Mouse (Mus musculus): ENCODE data around the gene Nkd2. TPM values are rescaled to one million over a fixed set of nuclear protein-coding genes. Genes with fewer than 3 reads are reported as not detected.
A peak's percentile ranks its signal among the peaks of the same experiment; 100 is the strongest.

Gene Nkd2
- polyA plus RNA-seq, 1 experiment from 2014 or later = 3.4 TPM

GRCm38 (mm10) chr13:73839137-73839548 is 8.3 kb downstream of the Nkd2 start:
- no peaks in the 10 kb centered on the region for H3K9me3 ChIP-seq (replicated peaks)
- H3K27me3 ChIP-seq = no peaks in the 10 kb centered on the region
- no peak overlapping the region for H3K4me2 ChIP-seq
- no peak for ATAC-seq
- H3K27ac ChIP-seq = no peak overlapping the region
- WGBS = 65% methylated on average over 11 of the region's 11 CpGs
- no peak overlapping the region for H3K4me3 ChIP-seq
- no peaks in the 10 kb centered on the region for H3K36me3 ChIP-seq (ENCODE audit: poor library complexity, severe bottlenecking)
- no peak overlapping the region for H3K9ac ChIP-seq
- no peaks in the 10 kb centered on the region for H3K4me1 ChIP-seq

- 80% methylated on average over 8 of the region's 8 CpGs for WGBS
- Histone ChIP-seq H3K36me3 (ENCODE audit: poor library complexity, severe bottlenecking) (no peaks in the 10 kb centered on the region), H3K9me3 (replicated peaks) (no peaks in the 10 kb centered on the region), H3K27me3 (no peaks in the 10 kb centered on the region), H3K4me3 (no peak overlapping the region), H3K4me2 (no peak overlapping the region), H3K27ac (no peak overlapping the region), H3K9ac (no peak overlapping the region), H3K4me1 (no peaks in the 10 kb centered on the region)
- ATAC-seq = no peak
Measured at GRCm38 (mm10) chr13:73837708-73838107, 9.7 kb downstream of the Nkd2 start.

GRCm38 (mm10) chr13:73836491-73836890 is 10.9 kb downstream of the Nkd2 start:
- no peak for ATAC-seq
- H3K27ac ChIP-seq = no peak overlapping the region; the same call in 1 of the 2 replicates
- H3K27me3 ChIP-seq = no peaks in the 10 kb centered on the region
- no peak overlapping the region for H3K9ac ChIP-seq
- H3K9me3 ChIP-seq (replicated peaks) = no peaks in the 10 kb centered on the region
- no peak overlapping the region for H3K4me2 ChIP-seq
- H3K4me3 ChIP-seq = no peak overlapping the region
- WGBS = 83% methylated on average over 6 of the region's 6 CpGs
- H3K4me1 ChIP-seq = no peaks in the 10 kb centered on the region
- no peaks in the 10 kb centered on the region for H3K36me3 ChIP-seq (ENCODE audit: poor library complexity, severe bottlenecking)

GRCm38 (mm10) chr13:73835791-73836190 is 11.6 kb downstream of the Nkd2 start:
- Histone ChIP-seq H3K4me2 (no peak overlapping the region), H3K9me3 (replicated peaks) (no peaks in the 10 kb centered on the region), H3K4me1 (no peaks in the 10 kb centered on the region), H3K4me3 (no peak overlapping the region), H3K27me3 (no peaks in the 10 kb centered on the region), H3K27ac (no peak overlapping the region), H3K9ac (no peak overlapping the region), H3K36me3 (ENCODE audit: poor library complexity, severe bottlenecking) (no peaks in the 10 kb centered on the region)
- no peak for ATAC-seq
- 67% methylated on average over 4 of the region's 4 CpGs for WGBS

- Histone ChIP-seq H3K9me3 (replicated peaks) (no peaks in the 10 kb centered on the region), H3K27me3 (no peaks in the 10 kb centered on the region), H3K4me2 (no peak overlapping the region), H3K4me3 (no peak overlapping the region), H3K9ac (no peak overlapping the region), H3K36me3 (ENCODE audit: poor library complexity, severe bottlenecking) (no peaks in the 10 kb centered on the region), H3K4me1 (no peaks in the 10 kb centered on the region), H3K27ac (no peak overlapping the region)
- no peak for ATAC-seq
- 81% methylated on average over 12 of the region's 12 CpGs for WGBS
Measured at GRCm38 (mm10) chr13:73833809-73834208, 13.6 kb downstream of the Nkd2 start.

- H3K36me3 ChIP-seq (ENCODE audit: poor library complexity, severe bottlenecking) = no peaks in the 10 kb centered on the region
- no peaks in the 10 kb centered on the region; the same call in 1 of the 2 replicates for H3K4me1 ChIP-seq
- no peak overlapping the region for H3K4me3 ChIP-seq
- 2% methylated on average over 2 of the region's 2 CpGs for WGBS
- no peak overlapping the region for H3K9ac ChIP-seq
- H3K4me2 ChIP-seq = no peak overlapping the region
- H3K27me3 ChIP-seq = no peaks in the 10 kb centered on the region
- H3K9me3 ChIP-seq (replicated peaks) = no peaks in the 10 kb centered on the region
- H3K27ac ChIP-seq = no peak overlapping the region
- ATAC-seq = peak; percentile 75; the same call in 1 of the 2 replicates
Measured at GRCm38 (mm10) chr13:73831486-73831885, 15.9 kb downstream of the Nkd2 start.

GRCm38 (mm10) chr13:73827243-73827642 is 20.2 kb downstream of the Nkd2 start:
- WGBS = 68% methylated on average over 8 of the region's 8 CpGs
- Histone ChIP-seq H3K9ac (no peak overlapping the region), H3K4me3 (no peak overlapping the region), H3K4me1 (no peaks in the 10 kb centered on the region; the same call in 1 of the 2 replicates), H3K36me3 (ENCODE audit: poor library complexity, severe bottlenecking) (no peaks in the 10 kb centered on the region), H3K27me3 (no peaks in the 10 kb centered on the region), H3K9me3 (replicated peaks) (no peaks in the 10 kb centered on the region), H3K4me2 (no peak overlapping the region), H3K27ac (no peak overlapping the region)
- ATAC-seq = no peak

GRCm38 (mm10) chr13:73823711-73824110 is 23.7 kb downstream of the Nkd2 start:
- 88% methylated on average over 6 of the region's 6 CpGs for whole genome bisulfite sequencing
- no peaks in the 10 kb centered on the region for H3K9me3 ChIP-seq (replicated peaks)
- ATAC-seq = no peak
- H3K4me3 ChIP-seq = no peak overlapping the region
- no peak overlapping the region for H3K27ac ChIP-seq
- no peaks in the 10 kb centered on the region for H3K27me3 ChIP-seq
- no peak overlapping the region for H3K4me2 ChIP-seq
- no peaks in the 10 kb centered on the region; the same call in 1 of the 2 replicates for H3K4me1 ChIP-seq
- H3K36me3 ChIP-seq (ENCODE audit: poor library complexity, severe bottlenecking) = peaks cover under 1% of the 10 kb centered on the region; the same call in 1 of the 2 replicates
- no peak overlapping the region for H3K9ac ChIP-seq

GRCm38 (mm10) chr13:73822187-73822800 is 25.1 kb downstream of the Nkd2 start:
- H3K27ac ChIP-seq = no peak overlapping the region
- H3K4me1 ChIP-seq = no peaks in the 10 kb centered on the region; the same call in 1 of the 2 replicates
- no peaks in the 10 kb centered on the region for H3K9me3 ChIP-seq (replicated peaks)
- no peaks in the 10 kb centered on the region for H3K27me3 ChIP-seq
- peak; percentile 9; the same call in 1 of the 2 replicates for ATAC-seq
- no peak overlapping the region for H3K4me2 ChIP-seq
- WGBS = 68% methylated on average over 4 of the region's 4 CpGs
- no peak overlapping the region for H3K4me3 ChIP-seq
- no peak overlapping the region for H3K9ac ChIP-seq
- H3K36me3 ChIP-seq (ENCODE audit: poor library complexity, severe bottlenecking) = peaks cover 9% of the 10 kb centered on the region

GRCm38 (mm10) chr13:73821251-73821650 is 26.2 kb downstream of the Nkd2 start:
- no peak overlapping the region for H3K4me3 ChIP-seq
- no peak for ATAC-seq
- no peaks in the 10 kb centered on the region for H3K9me3 ChIP-seq (replicated peaks)
- H3K27me3 ChIP-seq = no peaks in the 10 kb centered on the region
- no peaks in the 10 kb centered on the region for H3K4me1 ChIP-seq
- peaks cover 12% of the 10 kb centered on the region for H3K36me3 ChIP-seq (ENCODE audit: poor library complexity, severe bottlenecking)
- H3K27ac ChIP-seq = no peak overlapping the region
- no peak overlapping the region for H3K9ac ChIP-seq
- no peak overlapping the region for H3K4me2 ChIP-seq
- WGBS = 85% methylated on average over 7 of the region's 7 CpGs

- WGBS = 77% methylated on average over 3 of the region's 3 CpGs
- H3K27me3 ChIP-seq = no peaks in the 10 kb centered on the region
- H3K4me3 ChIP-seq = no peak overlapping the region
- no peak for ATAC-seq
- peaks cover 35% of the 10 kb centered on the region for H3K36me3 ChIP-seq (ENCODE audit: poor library complexity, severe bottlenecking)
- H3K9me3 ChIP-seq (replicated peaks) = no peaks in the 10 kb centered on the region
- H3K9ac ChIP-seq = no peak overlapping the region
- no peaks in the 10 kb centered on the region for H3K4me1 ChIP-seq
- H3K27ac ChIP-seq = no peak overlapping the region
- no peak overlapping the region for H3K4me2 ChIP-seq
Measured at GRCm38 (mm10) chr13:73818921-73819320, 28.5 kb downstream of the Nkd2 start.

- no peak for ATAC-seq
- H3K36me3 ChIP-seq (ENCODE audit: poor library complexity, severe bottlenecking) = peaks cover 61% of the 10 kb centered on the region
- no peak overlapping the region for H3K4me3 ChIP-seq
- no peak overlapping the region for H3K4me2 ChIP-seq
- no peaks in the 10 kb centered on the region for H3K4me1 ChIP-seq
- no peaks in the 10 kb centered on the region for H3K9me3 ChIP-seq (replicated peaks)
- H3K27ac ChIP-seq = no peak overlapping the region
- 72% methylated on average over 6 of the region's 6 CpGs for WGBS
- H3K9ac ChIP-seq = no peak overlapping the region
- H3K27me3 ChIP-seq = no peaks in the 10 kb centered on the region
Measured at GRCm38 (mm10) chr13:73816338-73816737, 31.1 kb downstream of the Nkd2 start.

GRCm38 (mm10) chr13:73814181-73814580 is 33.2 kb downstream of the Nkd2 start:
- Histone ChIP-seq H3K9ac (no peak overlapping the region), H3K36me3 (ENCODE audit: poor library complexity, severe bottlenecking) (peaks cover 82% of the 10 kb centered on the region), H3K4me3 (no peak overlapping the region), H3K9me3 (replicated peaks) (no peaks in the 10 kb centered on the region), H3K27ac (no peak overlapping the region), H3K4me2 (no peak overlapping the region), H3K4me1 (no peaks in the 10 kb centered on the region), H3K27me3 (no peaks in the 10 kb centered on the region)
- WGBS = 97% methylated on average over 7 of the region's 7 CpGs
- no peak for ATAC-seq
